Mouse (Mus musculus): Measurements from ENCODE around the gene Sec61a1.

Gene Sec61a1

GRCm38 (mm10) chr6:88518404-88519263 lies at the start of gene Sec61a1:
Sec61a1 (minus strand) TSS chr6:88518905.
- DNase-seq = peak; percentile 97

- no peak for DNase-seq
Observed at GRCm38 (mm10) chr6:88566676-88567075, 48.0 kb upstream of the Sec61a1 start.

- DNase-seq = no peak
Observed at GRCm38 (mm10) chr6:88565033-88565432, 46.3 kb upstream of the Sec61a1 start.

GRCm38 (mm10) chr6:88560156-88560555 lies 41.5 kb upstream of the Sec61a1 start:
- no peak for DNase-seq

- no peak for DNase-seq
Observed at GRCm38 (mm10) chr6:88559688-88560087, 41.0 kb upstream of the Sec61a1 start.

- DNase-seq = no peak
Observed at GRCm38 (mm10) chr6:88558076-88558475, 39.4 kb upstream of the Sec61a1 start.

- no peak for DNase-seq
Observed at GRCm38 (mm10) chr6:88557548-88557947, 38.8 kb upstream of the Sec61a1 start.

GRCm38 (mm10) chr6:88549916-88550315 lies 31.2 kb upstream of the Sec61a1 start:
- DNase-seq = no peak

- DNase-seq = no peak
Observed at GRCm38 (mm10) chr6:88549137-88549814, 30.6 kb upstream of the Sec61a1 start.

- DNase-seq = no peak
Observed at GRCm38 (mm10) chr6:88548405-88549049, 29.8 kb upstream of the Sec61a1 start.

GRCm38 (mm10) chr6:88545397-88545790 lies 26.7 kb upstream of the Sec61a1 start:
- DNase-seq = no peak

- DNase-seq = no peak
Observed at GRCm38 (mm10) chr6:88544644-88545396, 26.1 kb upstream of the Sec61a1 start.

- no peak for DNase-seq
Observed at GRCm38 (mm10) chr6:88544241-88544640, 25.5 kb upstream of the Sec61a1 start.

- no peak for DNase-seq
Observed at GRCm38 (mm10) chr6:88540093-88540755, 21.5 kb upstream of the Sec61a1 start.

GRCm38 (mm10) chr6:88530306-88530705 lies 11.6 kb upstream of the Sec61a1 start:
- DNase-seq = peak; percentile 47

- DNase-seq = no peak
Observed at GRCm38 (mm10) chr6:88524056-88524455, 5.4 kb upstream of the Sec61a1 start.

- DNase-seq = no peak
Observed at GRCm38 (mm10) chr6:88523451-88523850, 4.7 kb upstream of the Sec61a1 start.

GRCm38 (mm10) chr6:88523043-88523442 lies 4.3 kb upstream of the Sec61a1 start:
- no peak for DNase-seq

- DNase-seq = no peak
Observed at GRCm38 (mm10) chr6:88522606-88523005, 3.9 kb upstream of the Sec61a1 start.

- peak; percentile 56 for DNase-seq
Observed at GRCm38 (mm10) chr6:88521821-88522220, 3.1 kb upstream of the Sec61a1 start.

- DNase-seq = no peak
Observed at GRCm38 (mm10) chr6:88517701-88518403, 853 bp downstream of the Sec61a1 start.

- no peak for DNase-seq
Observed at GRCm38 (mm10) chr6:88516667-88517066, 2.0 kb downstream of the Sec61a1 start.
